Mouse (Mus musculus) frontal cortex, postnatal 36 days (tissue): ENCODE measurements at regions not wholly inside any gene's neighbourhood (a gene's known extent, or its start where the extent isn't known, plus 50 kb on each side); places are given as distances from the start of the nearest gene placed in this dataset.

Source experiments
- DNase-seq, 2 experiments: peaks; one replicate each; pipeline ENCODE4 v3.0.0; 2022; ENCODE audit warnings: low spot score in 2 of 2

DNA sequence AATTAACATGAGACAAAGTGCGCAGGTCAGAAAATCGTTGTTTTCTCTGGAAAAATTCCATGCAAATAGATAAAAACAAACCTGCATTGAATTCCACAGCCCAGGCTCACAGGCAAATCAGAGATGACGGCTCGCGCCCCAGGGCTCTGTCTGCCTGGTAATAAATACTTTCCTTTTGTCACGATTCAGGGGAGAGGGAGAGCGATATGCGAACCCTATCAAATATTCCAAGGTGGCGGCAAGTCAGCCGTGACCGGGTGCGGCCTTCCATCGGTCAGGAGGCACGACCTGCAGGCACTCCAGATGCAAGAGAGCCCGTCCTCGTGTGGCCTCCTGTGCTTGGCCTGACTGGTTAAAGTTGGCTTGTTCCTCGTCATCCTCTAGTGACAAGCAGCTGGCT is 94.5 kb upstream of the Gsc start:
- DNase-seq, result no peak

DNA sequence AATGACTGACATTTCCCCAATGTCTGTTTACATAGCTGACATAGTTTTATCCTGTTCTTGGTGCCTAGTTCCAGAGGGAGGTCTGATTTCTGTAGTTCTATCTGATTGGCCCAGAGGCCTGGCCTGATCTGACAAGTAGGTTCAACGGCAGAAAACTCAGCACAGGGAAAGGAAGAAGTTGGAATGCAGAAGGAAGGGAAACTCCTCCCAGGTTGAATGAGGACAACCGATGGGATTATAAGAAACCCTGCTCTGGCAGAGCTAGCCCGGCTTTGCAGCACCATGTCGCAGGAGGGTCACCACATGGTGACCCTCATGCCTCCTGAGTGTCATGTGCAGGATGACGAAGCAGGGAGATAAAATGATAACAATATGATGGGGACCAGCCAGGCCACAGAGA is 89.8 kb upstream of the Gsc start:
- no peak for DNase-seq

- no peak for DNase-seq
These were observed 87.9 kb upstream of the Gsc start for GRCm38 (mm10) chr12:104560934-104561565.

GRCm38 (mm10) chr12:104557761-104558160 is 84.6 kb upstream of the Gsc start:
- DNase-seq, result peak; percentile 29 to 61

GRCm38 (mm10) chr12:104557307-104557706 is 84.2 kb upstream of the Gsc start:
- no peak for DNase-seq

GRCm38 (mm10) chr12:104548586-104548985 is 75.5 kb upstream of the Gsc start:
- DNase-seq, result no peak

DNA sequence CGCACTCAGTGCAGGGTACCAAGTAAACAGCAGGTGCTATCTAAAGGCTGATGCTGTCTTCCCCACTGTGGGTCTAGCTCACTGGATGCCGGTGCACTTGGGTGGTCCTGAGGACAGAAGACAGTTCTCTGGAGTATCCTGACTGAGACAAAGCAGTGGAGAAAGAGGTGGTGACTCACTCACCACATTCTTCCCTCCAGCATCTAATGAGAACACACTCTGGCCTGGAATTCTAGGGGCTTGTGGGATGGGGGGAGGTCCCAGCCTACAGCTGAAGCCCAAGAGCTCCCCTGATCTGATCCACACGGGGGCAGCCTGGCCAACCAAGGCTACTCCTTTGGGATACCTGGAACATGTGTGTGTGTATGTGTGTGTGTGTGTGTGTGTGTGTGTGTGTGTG is 74.4 kb upstream of the Gsc start:
- no peak for DNase-seq

DNA sequence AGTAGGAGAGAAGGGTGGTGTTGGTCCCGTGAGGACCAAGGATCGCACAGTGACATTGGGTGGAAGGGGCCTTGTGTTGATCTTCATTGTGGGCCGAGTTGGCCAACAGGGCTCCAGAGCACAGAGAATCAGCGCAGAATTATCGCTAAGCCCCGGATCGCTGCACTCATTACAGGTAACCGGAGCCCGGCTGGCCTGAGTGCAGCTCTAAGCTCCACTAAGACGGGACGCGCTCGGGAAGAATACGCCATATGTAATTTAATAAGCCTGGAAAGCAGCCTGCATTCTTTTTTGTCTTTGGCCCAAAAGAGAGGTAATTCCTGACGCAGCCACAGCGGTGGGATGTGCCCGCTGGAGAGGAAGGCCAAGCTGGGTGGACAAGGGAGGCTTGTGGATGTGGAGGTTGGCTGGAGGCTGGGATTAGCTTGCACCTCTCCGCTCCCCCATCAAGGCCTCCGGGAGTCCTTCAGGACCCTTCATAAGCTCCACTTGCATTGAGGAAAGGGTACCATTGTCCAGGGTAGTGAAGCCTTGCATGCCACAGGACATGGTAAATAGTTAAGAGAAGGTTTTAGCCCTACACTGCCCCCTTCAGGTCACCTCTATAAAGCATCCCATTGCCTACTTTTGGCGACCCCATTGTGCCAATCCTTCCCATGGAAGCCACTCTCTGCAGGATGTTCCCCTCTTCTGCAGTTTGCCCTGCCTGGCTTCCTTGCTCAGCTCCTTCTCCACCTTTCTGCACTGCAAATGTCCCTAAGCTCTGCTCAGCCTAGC is 73.1 kb upstream of the Gsc start:
- DNase-seq, result peak in 1 of 2 experiments; percentile 1

DNA sequence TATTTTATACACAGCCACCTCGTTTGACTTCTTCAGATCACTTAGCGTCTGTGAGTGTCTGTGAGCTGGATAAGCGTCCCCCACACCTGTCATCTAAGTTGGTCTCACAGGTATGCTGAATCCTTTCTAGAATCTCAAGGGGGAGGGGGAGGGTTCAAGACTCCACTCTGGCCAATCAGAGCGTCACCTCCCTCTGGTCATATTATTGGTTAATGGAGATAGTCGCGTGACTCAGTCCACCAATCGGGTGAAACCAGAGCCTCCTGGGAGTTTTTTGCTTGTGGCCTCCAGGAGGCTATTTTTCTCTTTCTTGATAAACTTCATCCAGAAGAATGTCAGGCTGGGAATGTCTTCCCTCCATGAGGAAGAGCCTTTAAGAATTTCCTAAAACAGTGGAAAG is 66.8 kb upstream of the Gsc start:
- DNase-seq, result no peak

DNA sequence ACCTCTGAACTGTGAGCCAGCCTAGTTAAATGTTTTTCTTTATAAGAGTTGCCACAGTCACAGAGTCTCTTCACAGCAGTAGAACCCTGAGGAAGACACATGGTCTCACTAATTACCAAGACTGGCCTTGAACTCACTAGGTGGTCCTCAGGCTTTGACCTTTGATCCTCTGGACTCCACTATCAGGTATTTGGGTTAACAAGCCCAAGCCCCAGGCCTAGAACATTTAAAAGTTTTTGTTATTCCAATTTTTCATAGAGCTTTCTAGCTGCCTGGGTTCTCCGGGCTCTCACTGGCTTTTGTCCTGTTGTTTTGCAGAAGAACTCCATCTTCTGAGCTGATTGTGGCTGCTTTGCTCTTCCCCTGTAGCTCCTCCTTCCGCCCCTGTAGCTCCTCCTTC is 65.3 kb upstream of the Gsc start:
- DNase-seq, result no peak

DNA sequence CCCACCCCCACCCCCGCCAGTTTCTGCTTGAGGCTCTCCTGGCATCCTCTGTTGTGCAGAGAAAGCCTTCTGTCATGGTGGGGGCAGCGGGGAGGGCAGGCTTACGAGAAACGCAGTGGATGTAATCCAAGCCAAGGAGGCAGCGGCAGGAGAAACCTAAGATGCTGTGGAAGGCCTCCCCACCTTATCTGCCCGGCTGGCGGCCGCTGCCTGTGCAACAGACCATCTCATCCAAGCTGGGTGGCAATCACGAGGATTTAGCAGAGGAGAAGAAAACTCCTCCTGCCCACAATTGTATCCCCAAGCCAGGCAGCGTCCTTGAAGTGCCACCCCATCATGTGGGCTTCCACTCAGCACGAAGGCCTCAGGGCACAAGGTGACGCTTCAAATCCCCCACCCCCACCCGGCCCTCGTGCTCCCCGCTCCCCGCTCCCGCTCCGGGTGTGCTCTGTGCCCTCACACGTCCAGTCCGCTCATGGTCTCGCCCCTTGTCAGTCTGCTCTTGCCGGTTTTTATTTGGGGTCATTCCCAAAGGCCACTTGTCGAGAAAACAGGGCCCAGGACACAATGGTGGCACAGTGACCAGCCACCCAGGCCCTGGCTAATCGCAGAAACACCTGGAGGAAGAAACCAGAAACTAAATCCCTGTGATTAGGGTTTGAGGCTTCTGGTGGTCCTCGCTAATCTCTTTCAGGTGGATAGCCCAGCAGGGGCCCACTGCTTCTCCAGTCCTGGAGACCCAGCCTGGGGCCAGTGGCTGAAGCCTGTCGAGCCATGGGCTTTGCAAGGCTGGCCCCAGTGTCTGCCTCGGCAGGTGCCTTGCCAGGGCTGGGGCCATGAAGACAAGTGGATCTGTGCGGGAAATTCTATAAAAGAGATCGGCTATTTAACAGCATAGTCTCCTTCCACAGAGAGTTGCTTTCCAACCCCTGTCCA is 58.6 kb upstream of the Gsc start:
- no peak for DNase-seq

GRCm38 (mm10) chr12:104530586-104530985 is 57.5 kb upstream of the Gsc start:
- no peak for DNase-seq
